Mouse (Mus musculus) hindbrain, embryonic 11.5 days (tissue): ENCODE measurements around the gene Dgke. TPM values are rescaled to one million over a fixed set of nuclear protein-coding genes. Genes with fewer than 3 reads are reported as not detected.
A peak's percentile ranks its signal among the peaks of the same experiment; 100 is the strongest.

Source experiments
- ATAC-seq: fragments of 200-750 bp; cut with Nextera tagmentation; 2 replicates; pipeline ENCODE4 v1.8.0; 2017; ENCODE audit warnings: mild to moderate bottlenecking, moderate TSS enrichment, moderate library complexity; ENCODE audit not compliant: low FRiP score
- DNase-seq: peaks from one replicate; pipeline ENCODE4 v3.0.0-alpha.2; 2015; ENCODE audit warnings: low spot score
- H3K27ac ChIP-seq: fragments of 300-500 bp; sonication (generic); 2 replicates; pipeline ENCODE4 v1.5.1; 2014; ENCODE audit warnings: mild to moderate bottlenecking, low read depth, low read length
- H3K27me3 ChIP-seq: fragments of 300-500 bp; sonication (generic); 2 replicates; pipeline ENCODE4 v1.6.1; 2014; ENCODE audit warnings: mild to moderate bottlenecking, low read length, moderate library complexity, mixed read lengths; ENCODE audit not compliant: control insufficient read depth, insufficient read depth
- H3K36me3 ChIP-seq: fragments of 300-500 bp; sonication (generic); 2 replicates; pipeline ENCODE4 v1.6.1; 2014; ENCODE audit warnings: mild to moderate bottlenecking, low read length, moderate library complexity, mixed read lengths; ENCODE audit not compliant: control insufficient read depth, insufficient read depth
- H3K4me1 ChIP-seq: fragments of 300-500 bp; sonication (generic); replicated peaks from 2 replicates; pipeline ENCODE4 v1.6.1; 2014; ENCODE audit warnings: low read length, mixed read lengths; ENCODE audit not compliant: control insufficient read depth, insufficient read depth
- H3K4me2 ChIP-seq: fragments of 300-500 bp; sonication (generic); replicated peaks from 2 replicates; pipeline ENCODE4 v1.6.1; 2014; ENCODE audit warnings: mild to moderate bottlenecking, low read depth, low read length
- H3K4me3 ChIP-seq: fragments of 300-500 bp; sonication (generic); 2 replicates; pipeline ENCODE4 v1.5.1; 2014; ENCODE audit warnings: low read depth, low read length
- H3K9ac ChIP-seq: fragments of 300-500 bp; sonication (generic); 2 replicates; pipeline ENCODE4 v1.6.1; 2014; ENCODE audit warnings: low read depth, low read length
- H3K9me3 ChIP-seq: fragments of 300-500 bp; sonication (generic); 2 replicates; pipeline ENCODE4 v1.6.1; 2016; ENCODE audit warnings: low read length; ENCODE audit not compliant: control insufficient read depth
- WGBS: fragments of 180-500 bp; shearing (Covaris S2); extraction: QIAGEN DNeasy Blood & Tissue Kit; methylation state at CpG from one replicate; pipeline ENCODE4 v1.1.7; 2014; 5-methylcytosine and 5-hydroxymethylcytosine counted together
- polyA plus RNA-seq: library from polyadenylated mRNA; unstranded; fragments of >200 nt; fragmentation: Nextera tagmentation; extraction: Ambion mirVana; gene quantifications from 2 replicates; pipeline ENCODE4 v1.2.1, GENCODE M21; 2014

The Dgke gene
- polyA plus RNA-seq, 1 experiment from 2014 or later = 4.1 TPM

DNA sequence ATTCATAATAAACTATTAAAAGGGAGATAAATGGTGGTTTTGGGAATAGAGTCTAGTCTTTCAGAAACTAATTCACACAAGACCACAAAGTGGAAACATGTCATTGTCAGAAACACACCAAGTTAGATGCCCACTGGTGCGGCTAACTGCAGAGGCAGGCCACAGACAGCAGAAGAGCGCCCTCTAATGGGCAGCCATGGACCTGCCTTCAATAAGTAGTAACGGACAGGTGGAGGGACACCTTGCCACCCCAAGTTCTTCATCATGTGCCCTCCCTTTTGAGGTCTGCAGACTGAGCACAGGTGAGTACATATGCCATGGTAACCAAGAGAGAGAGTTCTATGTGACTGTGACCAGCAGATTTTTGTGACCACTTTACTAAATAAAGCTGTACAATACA, 27.3 kb downstream of the Dgke start:
- H3K4me2 ChIP-seq = no peak overlapping the region
- no peaks in the 10 kb centered on the region for H3K4me1 ChIP-seq
- H3K36me3 ChIP-seq = peaks cover 1% of the 10 kb centered on the region
- no peak overlapping the region for H3K4me3 ChIP-seq
- no peak overlapping the region for H3K9ac ChIP-seq
- no peaks in the 10 kb centered on the region for H3K27me3 ChIP-seq
- no peaks in the 10 kb centered on the region for H3K9me3 ChIP-seq
- ATAC-seq (no peak), DNase-seq (peak; percentile 62)
- no peak overlapping the region for H3K27ac ChIP-seq
- 52% methylated on average over 3 of the region's 3 CpGs for WGBS

DNA sequence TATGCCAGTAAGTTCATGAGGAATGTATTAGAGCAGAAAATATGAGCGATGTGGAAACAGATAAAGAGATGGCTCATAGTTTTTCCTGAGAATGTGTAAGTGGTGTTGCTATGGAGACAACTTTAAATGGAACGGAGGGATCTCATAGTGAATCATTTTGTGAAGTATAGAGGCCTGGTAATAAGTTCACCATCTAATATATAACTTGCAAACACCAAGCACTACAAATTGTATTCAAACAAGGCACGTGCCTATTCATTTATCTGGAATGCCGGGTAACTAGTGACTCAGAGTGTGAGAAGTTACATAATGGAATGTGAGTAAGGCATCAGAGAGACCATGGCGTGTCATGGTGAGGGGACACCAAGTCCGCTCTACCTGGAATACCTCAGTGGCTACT, 28.2 kb downstream of the Dgke start:
- H3K27ac ChIP-seq = no peak overlapping the region

DNA sequence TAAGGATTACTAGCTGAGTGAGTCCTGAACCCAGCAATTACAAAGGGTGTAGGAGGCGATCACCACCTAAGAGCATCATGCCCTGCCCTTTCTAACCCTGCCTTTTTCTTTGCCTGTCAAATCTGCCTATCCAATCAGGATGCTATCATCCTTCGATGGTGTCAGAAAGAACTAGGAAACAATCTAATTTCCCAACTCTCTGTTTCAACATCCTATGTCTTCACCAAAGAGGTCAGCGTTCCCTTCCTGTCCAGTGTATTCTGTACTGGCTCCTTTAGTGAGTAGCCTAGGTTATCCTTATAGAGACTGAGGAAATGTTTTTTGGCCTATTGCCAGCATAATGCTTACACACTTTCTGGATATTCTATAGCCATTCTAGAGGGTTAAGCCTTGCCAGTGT, 31.1 kb downstream of the Dgke start:
- WGBS = 81% methylated on average over 3 of the region's 3 CpGs
- H3K27me3 ChIP-seq = no peaks in the 10 kb centered on the region

More for the DNA sequence above, 28.2 kb downstream of the Dgke start:
- Histone ChIP-seq H3K4me3 (no peak overlapping the region), H3K4me2 (no peak overlapping the region), H3K9me3 (no peaks in the 10 kb centered on the region), H3K36me3 (no peaks in the 10 kb centered on the region; the same call in 1 of the 2 replicates), H3K9ac (no peak overlapping the region), H3K4me1 (no peaks in the 10 kb centered on the region), H3K27me3 (no peaks in the 10 kb centered on the region)
- DNase-seq (no peak), ATAC-seq (no peak)
- WGBS = 95% methylated on average over 6 of the region's 6 CpGs

GRCm38 (mm10) chr11:89034592-89034991, 32.1 kb downstream of the Dgke start:
- no peak for DNase-seq
- H3K4me3 ChIP-seq = no peak overlapping the region
- no peak for ATAC-seq

More for the DNA sequence above, 31.1 kb downstream of the Dgke start:
- Histone ChIP-seq H3K9ac (no peak overlapping the region), H3K36me3 (no peaks in the 10 kb centered on the region; the same call in 1 of the 2 replicates), H3K4me3 (no peak overlapping the region), H3K9me3 (no peaks in the 10 kb centered on the region), H3K27ac (no peak overlapping the region), H3K4me1 (no peaks in the 10 kb centered on the region), H3K4me2 (no peak overlapping the region)
- DNase-seq = no peak
- ATAC-seq = no peak

DNA sequence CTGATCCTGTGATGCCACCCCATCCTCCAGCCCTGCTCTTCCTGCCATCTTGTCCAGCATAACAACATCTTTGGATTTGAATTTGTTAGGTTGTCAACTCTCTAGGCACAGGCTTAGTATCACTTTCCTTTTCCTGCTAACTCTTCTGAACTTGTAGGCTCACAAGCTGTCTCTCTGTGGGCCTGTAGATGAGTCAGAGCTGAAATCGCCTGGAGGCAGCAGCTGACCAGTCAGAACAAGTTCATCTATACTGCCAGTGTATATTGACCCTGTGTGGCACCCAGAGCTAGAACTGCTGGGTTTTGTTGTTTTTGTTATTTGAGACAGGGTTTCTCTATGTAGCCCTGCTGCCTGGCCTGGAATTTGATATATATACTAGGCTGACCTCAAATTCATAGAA, 35.5 kb downstream of the Dgke start:
- no peak overlapping the region for H3K4me3 ChIP-seq
- H3K4me1 ChIP-seq = no peaks in the 10 kb centered on the region
- no peaks in the 10 kb centered on the region for H3K27me3 ChIP-seq
- WGBS = 53% methylated on average over 1 of the region's 1 CpGs
- no peak overlapping the region for H3K9ac ChIP-seq
- DNase-seq (no peak), ATAC-seq (no peak)
- no peak overlapping the region for H3K27ac ChIP-seq
- no peaks in the 10 kb centered on the region for H3K36me3 ChIP-seq
- H3K9me3 ChIP-seq = no peaks in the 10 kb centered on the region
- no peak overlapping the region for H3K4me2 ChIP-seq

More at GRCm38 (mm10) chr11:89034592-89034991, 32.1 kb downstream of the Dgke start:
- Histone ChIP-seq H3K9me3 (no peaks in the 10 kb centered on the region), H3K27me3 (no peaks in the 10 kb centered on the region), H3K36me3 (no peaks in the 10 kb centered on the region), H3K4me2 (no peak overlapping the region), H3K4me1 (no peaks in the 10 kb centered on the region), H3K27ac (no peak overlapping the region), H3K9ac (no peak overlapping the region)

DNA sequence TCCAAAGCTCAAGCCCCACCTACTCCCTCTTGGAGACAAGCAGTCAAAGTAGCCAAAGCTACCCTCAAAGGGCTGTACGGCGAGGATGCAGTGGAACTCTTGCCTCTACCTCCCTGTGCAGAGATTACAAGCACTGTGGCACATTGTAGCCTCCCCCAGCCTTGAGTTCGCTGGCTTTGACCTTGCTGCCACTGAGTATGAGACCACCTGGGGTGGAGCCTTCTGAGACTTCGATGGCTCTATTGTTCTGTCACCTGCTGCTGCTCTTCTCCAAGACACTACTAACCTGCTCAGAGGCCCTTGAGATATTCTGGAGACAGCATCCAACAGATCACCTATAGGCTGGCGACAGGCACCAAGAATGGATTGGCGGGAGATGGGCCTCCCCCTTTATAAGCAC, 36.1 kb downstream of the Dgke start:
- no peak overlapping the region for H3K27ac ChIP-seq
- no peak overlapping the region for H3K9ac ChIP-seq
- no peaks in the 10 kb centered on the region for H3K27me3 ChIP-seq
- no peaks in the 10 kb centered on the region for H3K4me1 ChIP-seq
- H3K9me3 ChIP-seq = no peaks in the 10 kb centered on the region
- no peak overlapping the region for H3K4me3 ChIP-seq
- 74% methylated on average over 6 of the region's 6 CpGs for WGBS
- DNase-seq (no peak), ATAC-seq (no peak)
- no peak overlapping the region for H3K4me2 ChIP-seq
- no peaks in the 10 kb centered on the region for H3K36me3 ChIP-seq

GRCm38 (mm10) chr11:89028871-89029405, 37.7 kb downstream of the Dgke start:
- H3K27me3 ChIP-seq = no peaks in the 10 kb centered on the region
- no peak overlapping the region for H3K4me3 ChIP-seq
- WGBS = 60% methylated on average over 10 of the region's 10 CpGs
- DNase-seq = no peak
- no peaks in the 10 kb centered on the region for H3K4me1 ChIP-seq
- H3K4me2 ChIP-seq = no peak overlapping the region
- H3K36me3 ChIP-seq = no peaks in the 10 kb centered on the region
- H3K9me3 ChIP-seq = no peaks in the 10 kb centered on the region
- no peak overlapping the region for H3K27ac ChIP-seq
- no peak for ATAC-seq
- H3K9ac ChIP-seq = no peak overlapping the region

DNA sequence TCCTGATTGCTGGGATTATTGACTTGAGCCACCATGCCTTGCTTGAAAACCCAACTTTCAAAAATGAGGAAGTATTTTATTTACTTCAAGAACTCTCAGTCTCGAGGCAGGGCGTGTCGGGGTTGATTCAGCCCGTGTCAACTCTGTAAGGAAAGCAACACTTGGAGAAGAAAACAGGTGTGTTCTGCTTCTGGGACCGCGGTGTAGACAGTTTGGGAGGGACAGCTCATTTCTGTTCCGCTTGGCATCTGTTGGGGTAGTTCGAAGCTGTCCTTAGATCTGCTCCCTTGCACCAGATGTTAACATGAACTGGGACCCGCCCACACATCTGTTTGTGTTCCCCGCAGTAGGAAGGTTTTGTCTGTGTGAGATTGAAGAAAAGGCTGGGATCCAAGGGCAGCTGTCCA, 38.7 kb downstream of the Dgke start:
- Histone ChIP-seq H3K36me3 (no peaks in the 10 kb centered on the region), H3K4me2 (no peak overlapping the region), H3K4me1 (no peaks in the 10 kb centered on the region), H3K9ac (no peak overlapping the region), H3K27ac (no peak overlapping the region), H3K27me3 (no peaks in the 10 kb centered on the region), H3K4me3 (no peak overlapping the region), H3K9me3 (no peaks in the 10 kb centered on the region)
- ATAC-seq (no peak), DNase-seq (no peak)
- 78% methylated on average over 10 of the region's 10 CpGs for WGBS

DNA sequence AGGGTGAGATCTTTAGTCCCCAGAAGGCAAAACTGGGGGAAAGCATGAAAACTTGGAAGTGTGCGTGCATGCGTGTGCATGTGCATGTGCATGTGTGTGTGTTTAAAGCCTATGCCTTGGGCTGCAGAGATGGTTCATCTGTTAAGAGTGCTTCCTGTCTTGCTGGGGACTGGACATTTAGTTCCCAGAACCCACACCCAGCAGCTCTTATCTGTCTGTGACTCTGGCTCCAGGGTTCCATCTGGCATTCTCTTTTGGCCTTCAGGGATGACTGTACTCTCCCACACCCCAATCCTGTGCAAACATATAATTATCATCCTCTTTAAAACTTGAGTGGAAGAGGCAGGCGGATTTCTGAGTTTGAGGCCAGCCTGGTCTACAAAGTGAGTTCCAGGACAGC, 40.5 kb downstream of the Dgke start:
- no peak for ATAC-seq
- 89% methylated on average over 3 of the region's 3 CpGs for WGBS
- DNase-seq = no peak
- no peak overlapping the region for H3K4me2 ChIP-seq
- H3K4me1 ChIP-seq = no peaks in the 10 kb centered on the region
- H3K27ac ChIP-seq = no peak overlapping the region
- H3K4me3 ChIP-seq = no peak overlapping the region
- H3K9me3 ChIP-seq = no peaks in the 10 kb centered on the region
- no peaks in the 10 kb centered on the region for H3K36me3 ChIP-seq
- no peaks in the 10 kb centered on the region for H3K27me3 ChIP-seq
- no peak overlapping the region for H3K9ac ChIP-seq
